Mouse (Mus musculus): ENCODE data around the gene Prpf4b. TPM values are rescaled to one million over a fixed set of nuclear protein-coding genes. Genes with fewer than 3 reads are reported as not detected.
"Not testable (repeated sequence)": the region's sequence is repeated elsewhere in the genome, so short reads cannot be mapped to it uniquely, and the experiment has no call there.

Gene Prpf4b
- total RNA-seq, 2 experiments from 2014 or later: 80.8 to 87.3 TPM

GRCm38 (mm10) chr13:34916520-34917167 lies 41.5 kb downstream of the Prpf4b start:
- intact Hi-C loops (cut with DNase I): no loop called here
- DNase-seq (ENCODE audit: low spot score in 2 of 2): no peak

DNA sequence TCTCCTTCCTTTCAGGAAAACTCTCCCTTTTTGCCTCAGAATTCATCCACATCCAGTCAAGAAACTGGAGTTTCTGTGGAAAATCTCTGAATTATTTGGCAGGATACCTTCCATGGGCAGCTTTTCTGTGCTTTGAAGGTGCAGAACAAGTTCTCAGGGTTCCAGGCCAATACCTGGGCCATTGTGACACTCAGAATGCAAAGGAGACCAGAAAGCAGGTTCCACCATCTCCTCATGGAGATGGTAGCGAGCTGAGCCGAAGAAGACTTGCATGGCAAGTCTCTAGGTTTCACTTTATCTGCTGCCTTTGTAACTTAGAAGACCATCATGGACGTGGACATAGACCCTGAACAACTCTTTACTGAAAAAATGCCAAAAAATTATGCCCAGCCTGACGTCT lies 49.1 kb downstream of the Prpf4b start, which contains the start of the genes Fam217a and 4933417A18Rik:
TSS of gene Fam217a (minus strand) at position 101 of the 400 bp plus-strand sequence.
TSS of gene 4933417A18Rik (plus strand) at position 200 of the 400 bp plus-strand sequence.
- intact Hi-C loops (cut with DNase I): no loop called here
- DNase-seq (ENCODE audit: low spot score in 2 of 2): no peak

- DNase-seq (ENCODE audit: low spot score in 2 of 2): peak; percentile 23 to 59
- intact Hi-C loops (cut with DNase I): no loop called here
Observed at GRCm38 (mm10) chr13:34934931-34935644, 60.0 kb downstream of the Prpf4b start.

GRCm38 (mm10) chr13:34942370-34942769 lies 67.3 kb downstream of the Prpf4b start:
- no peak for DNase-seq (ENCODE audit: low spot score in 2 of 2)
- intact Hi-C loops (cut with DNase I): no loop called here

GRCm38 (mm10) chr13:34951437-34951836 lies 76.3 kb downstream of the Prpf4b start:
- DNase-seq (ENCODE audit: low spot score in 2 of 2); intact Hi-C loops (cut with DNase I): not testable (repeated sequence)

Other genes with a start within 250 kb of the Prpf4b start
- 1 to 10 TPM; 8.0 to 8.3 TPM for gene Pxdc1, start 221.8 kb upstream of the Prpf4b start, total RNA-seq (2021)
- not detected for gene Fam50b, start 140.5 kb upstream of the Prpf4b start, total RNA-seq (2021)
- gene Fam217a, start 49.0 kb downstream of the Prpf4b start, total RNA-seq (2021): under 1 TPM; 0.44 to 0.53 TPM
- gene 4933417A18Rik, start 49.1 kb downstream of the Prpf4b start, total RNA-seq (2021): not detected
- under 1 TPM in 1 of 2 experiments, not detected in 1; 0.51 TPM for gene Eci3, start 88.5 kb downstream of the Prpf4b start, total RNA-seq (2021)
- gene Eci2, start 151.8 kb downstream of the Prpf4b start, total RNA-seq (2021): 10 to 100 TPM; 36.7 to 45.2 TPM

All from left cerebral cortex, postnatal 14 days (tissue).